Mouse (Mus musculus) forelimb bud, embryonic 11.5 days (tissue): ENCODE data around the gene Pcdh9.
A peak's percentile ranks its signal among the peaks of the same experiment; 100 is the strongest.

ENCODE experiments used
- DNase-seq: peaks from one replicate; pipeline ENCODE4 v3.0.0-alpha.2; 2012; ENCODE audit warnings: low read depth, low spot score

Gene Pcdh9

GRCm38 (mm10) chr14:93039326-93040221 lies 850.9 kb downstream of the Pcdh9 start:
- DNase-seq, result peak; percentile 14

GRCm38 (mm10) chr14:93009147-93010064 lies 881.1 kb downstream of the Pcdh9 start:
- no peak for DNase-seq
